Mouse (Mus musculus) hindbrain, postnatal 0 days (tissue): ENCODE results near the gene Slit3. TPM values are rescaled to one million over a fixed set of nuclear protein-coding genes. Genes with fewer than 3 reads are reported as not detected.

Experiments
- ATAC-seq: fragments of 200-750 bp; cut with Nextera tagmentation; 2 replicates; pipeline ENCODE4 v1.8.0; 2017; ENCODE audit warnings: mild to moderate bottlenecking, moderate TSS enrichment, moderate library complexity
- DNase-seq: peaks from one replicate; pipeline ENCODE4 v3.0.0-alpha.2; 2015; ENCODE audit warnings: low spot score
- H3K27ac ChIP-seq: fragments of 300-500 bp; sonication (generic); 2 replicates; pipeline ENCODE4 v1.5.1; 2014; ENCODE audit warnings: mild to moderate bottlenecking
- H3K27me3 ChIP-seq: fragments of 300-500 bp; sonication (generic); 2 replicates; pipeline ENCODE4 v1.6.1; 2014; ENCODE audit warnings: low read length, mixed read lengths; ENCODE audit not compliant: insufficient read depth
- H3K36me3 ChIP-seq: fragments of 300-500 bp; sonication (generic); 2 replicates; pipeline ENCODE4 v1.6.1; 2014; ENCODE audit warnings: low read length, mixed read lengths; ENCODE audit not compliant: insufficient read depth
- H3K4me1 ChIP-seq: fragments of 300-500 bp; sonication (generic); 2 replicates; pipeline ENCODE4 v1.6.1; 2014; ENCODE audit warnings: antibody characterized with exemption, low read length, mixed read lengths; ENCODE audit not compliant: insufficient read depth
- H3K4me2 ChIP-seq: fragments of 300-500 bp; sonication (generic); 2 replicates; pipeline ENCODE4 v1.6.1; 2014; ENCODE audit warnings: low read depth, mild to moderate bottlenecking, low read length, moderate library complexity, mixed read lengths
- H3K4me3 ChIP-seq: fragments of 300-500 bp; sonication (generic); 2 replicates; pipeline ENCODE4 v1.5.1; 2014; ENCODE audit warnings: low read length
- H3K9ac ChIP-seq: fragments of 300-500 bp; sonication (generic); replicated peaks from 2 replicates; pipeline ENCODE4 v1.6.1; 2014; ENCODE audit warnings: mild to moderate bottlenecking, low read length, moderate library complexity, mixed read lengths
- H3K9me3 ChIP-seq: fragments of 300-500 bp; sonication (generic); 2 replicates; pipeline ENCODE4 v1.6.1; 2016; ENCODE audit warnings: low read length, mixed read lengths
- CTCF ChIP-seq: IDR thresholded peaks from 2 replicates; pipeline ENCODE4 v1.5.1; 2016; ENCODE audit warnings: antibody characterized with exemption, control low read depth, low read depth
- WGBS: fragments of 180-500 bp; shearing (Covaris S2); extraction: QIAGEN DNeasy Blood & Tissue Kit; methylation state at CpG from one replicate; pipeline ENCODE4 v1.1.7; 2014; 5-methylcytosine and 5-hydroxymethylcytosine counted together
- polyA plus RNA-seq: library from polyadenylated mRNA; unstranded; fragments of >200 nt; fragmentation: Nextera tagmentation; extraction: Ambion mirVana; gene quantifications from 2 replicates; pipeline ENCODE4 v1.2.1, GENCODE M21; 2015
- total RNA-seq: library from RNA; depleted of rRNA; stranded (reverse); fragments of >200 nt; gene quantifications from 2 replicates; pipeline ENCODE4 v1.2.3, GENCODE M21; 2014

Gene Slit3
- total and polyA plus RNA-seq, 2 experiments from 2014 or later, result 4.9 to 13.4 TPM

DNA sequence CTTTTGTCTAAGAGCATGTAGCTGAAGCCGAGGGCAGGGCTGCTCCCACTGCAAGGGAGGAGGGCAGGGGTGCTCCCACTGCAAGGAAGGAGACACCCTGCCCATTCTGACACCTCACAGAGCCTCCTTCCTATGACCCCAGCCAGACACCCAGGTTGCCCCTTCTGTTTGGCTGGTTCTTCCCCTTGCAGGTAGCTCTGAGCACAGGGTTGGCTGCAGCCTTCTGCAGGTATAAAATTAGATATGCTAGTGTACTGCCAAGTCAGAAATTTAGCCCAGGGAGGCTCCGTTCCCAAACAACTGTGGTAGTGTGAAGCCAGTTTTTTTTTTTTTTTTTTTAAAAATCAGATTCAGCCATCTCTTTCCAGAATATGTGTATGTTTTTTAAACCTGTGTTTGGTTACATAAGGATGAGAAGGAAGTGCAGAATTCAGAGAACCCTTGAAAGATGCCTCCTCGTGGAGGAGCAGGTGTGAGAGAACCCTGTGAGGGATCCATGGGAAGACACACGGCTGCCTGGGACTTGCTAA lies 39.7 kb downstream of the Slit3 start:
- no peak for DNase-seq
- H3K36me3 ChIP-seq, result no peaks in the 10 kb centered on the region
- H3K4me3 ChIP-seq, result no peak overlapping the region
- H3K9me3 ChIP-seq, result no peaks in the 10 kb centered on the region
- no peak for TF ChIP-seq CTCF
- 83% methylated on average over 4 of the region's 4 CpGs for WGBS
- no peaks in the 10 kb centered on the region for H3K4me1 ChIP-seq
- ATAC-seq, result no peak
- H3K9ac ChIP-seq, result no peak overlapping the region
- no peaks in the 10 kb centered on the region for H3K27me3 ChIP-seq
- no peak overlapping the region for H3K27ac ChIP-seq
- H3K4me2 ChIP-seq, result no peak overlapping the region

DNA sequence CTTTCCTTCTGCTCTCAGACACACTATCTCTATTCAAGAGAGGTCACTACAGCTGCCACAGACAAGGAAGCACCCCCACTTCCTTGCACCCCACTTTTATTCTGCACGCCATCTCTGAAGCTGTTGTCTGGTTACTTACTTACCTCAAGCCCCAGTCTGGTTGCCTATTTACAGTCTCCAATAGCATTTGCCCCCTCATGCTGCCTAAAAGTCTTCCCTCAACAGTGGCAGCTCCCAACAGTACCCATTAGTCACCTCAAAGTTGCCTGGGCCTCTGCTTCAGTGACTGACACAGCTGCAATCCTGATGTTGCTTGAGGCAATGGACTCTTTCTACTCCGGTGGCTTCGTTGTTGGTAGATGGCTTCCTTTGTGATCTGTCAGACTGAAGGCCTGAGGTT lies 42.4 kb downstream of the Slit3 start:
- Histone ChIP-seq H3K9me3 (no peaks in the 10 kb centered on the region), H3K9ac (no peak overlapping the region), H3K4me1 (no peaks in the 10 kb centered on the region), H3K36me3 (no peaks in the 10 kb centered on the region), H3K4me3 (no peak overlapping the region), H3K4me2 (no peak overlapping the region), H3K27me3 (no peaks in the 10 kb centered on the region), H3K27ac (no peak overlapping the region)
- 93% methylated on average over 3 of the region's 3 CpGs for WGBS
- DNase-seq (no peak), ATAC-seq (no peak)
- no peak for TF ChIP-seq CTCF

DNA sequence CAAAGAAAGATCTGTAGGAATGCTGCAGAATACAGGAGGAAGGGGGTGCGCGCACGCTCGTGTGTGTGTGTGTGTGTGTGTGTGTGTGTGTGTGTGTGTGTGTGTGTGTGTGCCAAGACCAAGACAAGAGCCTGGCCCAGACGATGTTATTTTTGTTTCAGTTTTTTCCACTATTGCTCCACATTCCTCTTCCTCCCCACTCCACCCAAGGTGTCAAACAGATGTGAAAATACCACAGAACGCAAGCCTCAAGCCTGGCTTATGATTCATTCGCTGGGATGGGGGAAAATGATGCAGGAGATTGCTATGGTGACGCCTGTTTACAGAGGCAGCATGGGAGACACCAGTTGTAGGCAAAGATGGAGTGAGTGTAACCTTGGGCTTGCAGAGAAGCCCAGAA lies 46.2 kb downstream of the Slit3 start:
- DNase-seq (no peak), ATAC-seq (no peak)
- no peak for TF ChIP-seq CTCF
- no peaks in the 10 kb centered on the region for H3K27me3 ChIP-seq
- H3K27ac ChIP-seq, result no peak overlapping the region
- no peak overlapping the region for H3K9ac ChIP-seq
- no peaks in the 10 kb centered on the region for H3K9me3 ChIP-seq
- H3K36me3 ChIP-seq, result no peaks in the 10 kb centered on the region
- H3K4me3 ChIP-seq, result no peak overlapping the region
- WGBS, result 79% methylated on average over 8 of the region's 8 CpGs
- H3K4me2 ChIP-seq, result no peak overlapping the region
- H3K4me1 ChIP-seq, result no peaks in the 10 kb centered on the region

DNA sequence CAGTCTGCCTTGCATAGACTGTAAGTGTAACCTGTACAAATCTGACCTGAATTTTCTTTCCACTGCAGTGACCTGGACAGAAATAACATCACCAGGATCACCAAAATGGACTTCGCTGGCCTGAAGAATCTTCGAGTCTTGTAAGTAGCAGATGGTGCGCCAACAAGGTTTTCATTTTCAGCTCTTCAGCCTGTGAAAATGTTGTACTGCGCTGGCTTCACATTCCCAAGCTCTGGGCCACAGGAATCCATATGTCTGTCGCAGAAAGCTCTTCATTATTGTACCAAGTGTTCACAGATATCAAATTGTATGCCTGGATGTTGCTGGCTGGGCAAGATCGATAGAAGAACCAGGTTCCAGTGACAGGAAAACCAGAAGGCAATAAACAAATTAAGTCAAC lies 50.5 kb downstream of the Slit3 start:
- H3K9me3 ChIP-seq, result no peaks in the 10 kb centered on the region
- H3K9ac ChIP-seq, result no peak overlapping the region
- H3K4me3 ChIP-seq, result no peak overlapping the region
- TF ChIP-seq CTCF, result no peak
- H3K27me3 ChIP-seq, result no peaks in the 10 kb centered on the region
- H3K4me2 ChIP-seq, result no peak overlapping the region
- no peaks in the 10 kb centered on the region for H3K36me3 ChIP-seq
- no peak overlapping the region for H3K27ac ChIP-seq
- 89% methylated on average over 6 of the region's 6 CpGs for WGBS
- ATAC-seq (no peak), DNase-seq (no peak)
- H3K4me1 ChIP-seq, result no peaks in the 10 kb centered on the region

DNA sequence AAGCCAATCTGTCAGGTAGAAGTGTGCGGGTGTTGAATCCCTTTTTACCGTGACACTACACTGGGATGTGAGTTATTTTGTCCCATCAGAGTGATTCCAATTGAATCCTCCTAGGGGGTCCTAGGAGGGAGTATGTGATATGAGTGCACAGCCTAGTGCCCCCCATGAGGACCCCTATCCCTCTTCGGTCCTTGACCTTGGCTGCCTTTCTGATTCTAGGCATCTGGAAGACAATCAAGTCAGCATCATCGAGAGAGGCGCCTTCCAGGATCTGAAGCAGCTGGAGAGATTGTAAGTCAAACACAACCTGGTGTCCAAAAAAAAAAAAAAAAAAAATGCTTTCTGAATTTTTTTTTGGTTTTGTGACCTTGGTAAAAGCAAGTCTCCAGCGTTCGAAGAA lies 56.5 kb downstream of the Slit3 start:
- Histone ChIP-seq H3K4me1 (no peaks in the 10 kb centered on the region), H3K9ac (no peak overlapping the region), H3K27ac (no peak overlapping the region), H3K9me3 (no peaks in the 10 kb centered on the region), H3K4me2 (no peak overlapping the region), H3K4me3 (no peak overlapping the region), H3K36me3 (no peaks in the 10 kb centered on the region), H3K27me3 (no peaks in the 10 kb centered on the region)
- ATAC-seq, result no peak
- WGBS, result 83% methylated on average over 7 of the region's 7 CpGs
- TF ChIP-seq CTCF, result no peak
- no peak for DNase-seq

DNA sequence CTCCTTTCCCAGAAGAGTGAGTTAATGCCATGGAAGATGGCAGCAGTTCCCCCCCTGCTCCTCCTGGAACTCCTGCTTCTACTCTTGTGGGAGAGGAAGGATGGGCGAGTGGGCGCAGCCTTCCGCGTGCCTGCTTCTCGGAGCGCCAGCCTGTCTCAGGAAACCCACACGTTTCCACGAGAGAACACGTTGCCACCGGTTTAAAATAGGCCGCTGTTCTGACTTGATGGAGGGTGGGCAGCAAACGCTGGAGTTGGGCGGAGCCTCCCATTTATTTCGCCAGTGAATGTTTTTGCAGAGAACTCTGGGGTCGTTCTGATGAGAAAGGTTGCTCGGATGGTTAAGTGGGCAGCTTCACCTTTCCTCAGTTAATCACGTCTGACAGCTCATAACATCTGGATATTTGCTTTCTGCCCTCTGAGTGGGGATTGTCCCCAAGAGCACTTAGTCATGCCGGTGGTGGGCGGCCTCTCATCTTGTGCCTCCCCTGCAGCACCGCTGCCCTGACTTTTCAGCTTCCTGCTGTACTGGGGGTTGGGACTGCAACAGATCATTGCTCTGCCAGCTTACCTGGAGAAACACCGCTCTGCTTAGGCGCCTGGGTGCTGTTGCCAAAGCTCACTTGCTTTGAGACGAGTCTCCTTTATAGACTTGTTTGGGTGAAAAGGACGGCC lies 57.3 kb downstream of the Slit3 start:
- Histone ChIP-seq H3K36me3 (no peaks in the 10 kb centered on the region), H3K9ac (no peak overlapping the region), H3K9me3 (no peaks in the 10 kb centered on the region), H3K4me1 (no peaks in the 10 kb centered on the region), H3K27me3 (no peaks in the 10 kb centered on the region), H3K4me3 (no peak overlapping the region), H3K4me2 (no peak overlapping the region), H3K27ac (no peak overlapping the region)
- no peak for ATAC-seq
- no peak for TF ChIP-seq CTCF
- 55% methylated on average over 24 of the region's 24 CpGs for WGBS
- no peak for DNase-seq

DNA sequence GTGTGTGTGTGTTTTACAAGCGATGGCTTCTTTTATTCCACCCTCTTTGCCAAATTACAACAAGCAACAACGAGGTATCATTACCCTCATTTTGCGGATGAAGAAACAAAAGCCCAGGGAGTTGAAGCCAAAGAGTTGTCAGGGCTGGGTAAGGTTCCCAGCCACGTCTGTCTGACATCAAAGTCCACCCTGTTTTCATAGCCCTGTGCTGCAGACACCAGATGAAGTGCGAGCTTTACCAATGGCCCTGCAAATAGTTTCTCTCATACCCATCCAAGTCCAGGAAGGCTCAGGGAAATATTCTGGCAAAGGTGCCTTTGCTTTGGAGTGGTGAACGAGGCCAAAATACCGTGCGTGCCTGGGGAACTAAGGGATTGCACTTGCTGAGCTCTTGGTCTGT lies 58.3 kb downstream of the Slit3 start:
- 52% methylated on average over 8 of the region's 8 CpGs for WGBS
- H3K9me3 ChIP-seq, result no peaks in the 10 kb centered on the region
- H3K4me2 ChIP-seq, result no peak overlapping the region
- no peaks in the 10 kb centered on the region for H3K36me3 ChIP-seq
- no peaks in the 10 kb centered on the region for H3K4me1 ChIP-seq
- no peak for TF ChIP-seq CTCF
- H3K4me3 ChIP-seq, result no peak overlapping the region
- H3K27ac ChIP-seq, result no peak overlapping the region
- DNase-seq, result no peak
- no peak overlapping the region for H3K9ac ChIP-seq
- ATAC-seq, result no peak
- no peaks in the 10 kb centered on the region for H3K27me3 ChIP-seq
